8 mouse cellular contexts compared by ENCODE assay signal in genomic region chr16:93918679-93919060, GRCm38 (mm10). TPM values are rescaled to one million over a fixed set of nuclear protein-coding genes. Genes with fewer than 3 reads are reported as not detected.
DNase-seq lines count a peak whose midpoint lies in the region; ATAC-seq and TF ChIP-seq lines count a peak whose summit lies in the region.

No protein-coding gene starts in this region.

- H3ac ChIP-seq in myocyte (ENCODE audit: control insufficient read depth, insufficient read length), result no peak overlapping the region

- H3K4me1 ChIP-seq in lung, embryonic 14.5 days (ENCODE audit: insufficient read depth), result no peaks in the 10 kb centered on the region
- no peaks in the 10 kb centered on the region for H3K4me1 ChIP-seq in embryonic facial prominence, embryonic 11.5 days (ENCODE audit: control insufficient read depth, insufficient read depth, low read length)
- H3K4me1 ChIP-seq in hindbrain, embryonic 16.5 days (ENCODE audit: control insufficient read depth, insufficient read depth, low read depth, low read length), result no peaks in the 10 kb centered on the region

- no peak for DNase-seq in lung, embryonic 14.5 days
- DNase-seq in lung, postnatal 10 days, result no peak
- no peak for DNase-seq in embryonic facial prominence, embryonic 11.5 days (ENCODE audit: low spot score)
- no peak for DNase-seq in adrenal gland, postnatal 14 days
- DNase-seq in urinary bladder, postnatal 36 days (ENCODE audit: low spot score in 2 of 2), result no peak
- no peak for DNase-seq in lung, postnatal 25 days (ENCODE audit: low spot score)

- no peaks in the 10 kb centered on the region for H3K27me3 ChIP-seq in lung, embryonic 14.5 days (ENCODE audit: insufficient read depth, low read length)
- H3K27me3 ChIP-seq in embryonic facial prominence, embryonic 11.5 days (ENCODE audit: control insufficient read depth, insufficient read depth, low read length), result no peaks in the 10 kb centered on the region
- no peaks in the 10 kb centered on the region for H3K27me3 ChIP-seq in hindbrain, embryonic 16.5 days (replicated peaks; ENCODE audit: control insufficient read depth, insufficient read depth, low read length)
- H3K27me3 ChIP-seq in myocyte (ENCODE audit: control insufficient read depth, insufficient read depth, insufficient read length), result no peaks in the 10 kb centered on the region

- no peak overlapping the region for H3K9ac ChIP-seq in lung, embryonic 14.5 days
- no peak overlapping the region; the same call in 1 of the 2 replicates for H3K9ac ChIP-seq in embryonic facial prominence, embryonic 11.5 days (replicated peaks; ENCODE audit: low read length)
- H3K9ac ChIP-seq in hindbrain, embryonic 16.5 days (ENCODE audit: low read depth, low read length), result no peak overlapping the region

- TF ChIP-seq POLR2A in myocyte (IDR thresholded peaks at IDR 0.05; ENCODE audit: insufficient read length, low read depth), result no peak

- H3K4me2 ChIP-seq in lung, embryonic 14.5 days, result peak overlapping the region; percentile 31; the same call in 1 of the 2 replicates
- no peak overlapping the region; the same call in 1 of the 2 replicates for H3K4me2 ChIP-seq in embryonic facial prominence, embryonic 11.5 days (ENCODE audit: low read depth, low read length)
- peak overlapping the region; percentile 37 for H3K4me2 ChIP-seq in hindbrain, embryonic 16.5 days (ENCODE audit: low read length)
- peak overlapping the region; percentile 62 for H3K4me2 ChIP-seq in myocyte (ENCODE audit: low read depth)

- TF ChIP-seq CTCF in lung, embryonic 14.5 days (IDR thresholded peaks at IDR 0.05; ENCODE audit: low read depth), result no peak

- H3K4me3 ChIP-seq in lung, embryonic 14.5 days (ENCODE audit: low read depth, low read length), result no peak overlapping the region
- H3K4me3 ChIP-seq in embryonic facial prominence, embryonic 11.5 days (ENCODE audit: low read depth, low read length), result no peak overlapping the region
- no peak overlapping the region for H3K4me3 ChIP-seq in hindbrain, embryonic 16.5 days (ENCODE audit: low read length)
- H3K4me3 ChIP-seq in myocyte, result no peak overlapping the region

- no peaks in the 10 kb centered on the region for H3K79me2 ChIP-seq in myocyte (ENCODE audit: control insufficient read depth, insufficient read depth)

- WGBS in lung, embryonic 14.5 days, result 59% methylated on average over 8 of the region's 8 CpGs
- WGBS in embryonic facial prominence, embryonic 11.5 days, result 61% methylated on average over 8 of the region's 8 CpGs
- 70% methylated on average over 8 of the region's 8 CpGs for WGBS in hindbrain, embryonic 16.5 days

- no peaks in the 10 kb centered on the region for H3K9me3 ChIP-seq in lung, embryonic 14.5 days (ENCODE audit: low read depth, low read length)
- no peaks in the 10 kb centered on the region for H3K9me3 ChIP-seq in embryonic facial prominence, embryonic 11.5 days (replicated peaks; ENCODE audit: control insufficient read depth, low read length)
- H3K9me3 ChIP-seq in hindbrain, embryonic 16.5 days (ENCODE audit: control insufficient read depth, low read length), result no peaks in the 10 kb centered on the region

- H3K36me3 ChIP-seq in lung, embryonic 14.5 days (ENCODE audit: insufficient read depth), result no peaks in the 10 kb centered on the region
- no peaks in the 10 kb centered on the region for H3K36me3 ChIP-seq in embryonic facial prominence, embryonic 11.5 days (replicated peaks; ENCODE audit: control insufficient read depth, insufficient read depth, low read depth, low read length)
- H3K36me3 ChIP-seq in hindbrain, embryonic 16.5 days (ENCODE audit: control insufficient read depth, insufficient read depth, low read length), result no peaks in the 10 kb centered on the region
- no peaks in the 10 kb centered on the region for H3K36me3 ChIP-seq in myocyte (ENCODE audit: control insufficient read depth, insufficient read depth)

- H3K27ac ChIP-seq in lung, embryonic 14.5 days (ENCODE audit: low read depth), result no peak overlapping the region
- no peak overlapping the region for H3K27ac ChIP-seq in embryonic facial prominence, embryonic 11.5 days (replicated peaks; ENCODE audit: low read depth, low read length)
- H3K27ac ChIP-seq in hindbrain, embryonic 16.5 days (ENCODE audit: low read depth, low read length), result no peak overlapping the region

- 0 out of 2 replicates have a peak, but pooled peaks have one; percentile 12 for ATAC-seq in lung, embryonic 14.5 days (ENCODE audit: insufficient read depth)
- 0 out of 2 replicates have a peak, but pooled peaks have one; percentile 14 for ATAC-seq in embryonic facial prominence, embryonic 11.5 days (replicated peaks; ENCODE audit: insufficient number of reproducible peaks, low FRiP score, low TSS enrichment, low read depth)
- peak; percentile 31; the same call in 1 of the 2 replicates for ATAC-seq in hindbrain, embryonic 16.5 days

TF ChIP-seq in myocyte, 11 proteins besides CTCF, POLR2A, EP300 and RAD21:
- TF ChIP-seq TCF3 (IDR thresholded peaks at IDR 0.05; ENCODE audit: insufficient read length, low read depth), result no peak
- no peak for TF ChIP-seq MYOD1 (IDR thresholded peaks at IDR 0.05; ENCODE audit: control insufficient read depth in 1 of 3, insufficient read length in 2 of 3, low read depth in 2 of 3)
- no peak for TF ChIP-seq SRF (IDR thresholded peaks at IDR 0.05; ENCODE audit: control insufficient read depth, insufficient read length, low read depth)
- TF ChIP-seq TCF12 (IDR thresholded peaks at IDR 0.05; ENCODE audit: insufficient read depth, poor library complexity, severe bottlenecking), result no peak
- no peak for TF ChIP-seq POLR2AphosphoS2 (IDR thresholded peaks at IDR 0.05; ENCODE audit: insufficient read length, low read depth)
- no peak for TF ChIP-seq E2F4 (IDR thresholded peaks at IDR 0.05; ENCODE audit: insufficient read depth)
- TF ChIP-seq CEBPB (IDR thresholded peaks at IDR 0.05; ENCODE audit: insufficient read depth, poor library complexity, severe bottlenecking), result no peak
- TF ChIP-seq USF1 (IDR thresholded peaks at IDR 0.05; ENCODE audit: low read depth), result no peak
- TF ChIP-seq REST (IDR thresholded peaks at IDR 0.05; ENCODE audit: insufficient read depth, insufficient read length), result no peak
- TF ChIP-seq MAX (IDR thresholded peaks at IDR 0.05; ENCODE audit: low read depth), result no peak
- TF ChIP-seq MYOG (IDR thresholded peaks at IDR 0.05; ENCODE audit: control insufficient read depth in 1 of 3, insufficient read depth in 1 of 3, insufficient read length in 2 of 3, low read depth in 2 of 3), result no peak

RNA-seq across cellular contexts. Expression of gene Chaf1b, which starts 35.0 kb away (rescaled TPM):
- polyA plus RNA-seq in lung, embryonic 14.5 days (2014; fragmentation: Nextera tagmentation; extraction: Ambion mirVana), result 98.5 and 99.6 TPM in 2 replicates
- polyA plus RNA-seq in embryonic facial prominence, embryonic 11.5 days (2014; fragmentation: Nextera tagmentation; extraction: Ambion mirVana), result 130 and 138 TPM in 2 replicates
- polyA plus RNA-seq in hindbrain, embryonic 16.5 days (2015; fragmentation: Nextera tagmentation; extraction: Ambion mirVana), result 17.9 and 20.0 TPM in 2 replicates
- 7.1 TPM for polyA plus RNA-seq in myocyte (2012; fragmentation: generic; extraction: Trizol)
- total RNA-seq in adrenal gland, postnatal 14 days (2021), result 9.3 and 11.1 TPM in 2 replicates
